Mouse (Mus musculus) MN1 (cell line): ENCODE results near the gene Asb14.
"Not testable (repeated sequence)": the region's sequence is repeated elsewhere in the genome, so short reads cannot be mapped to it uniquely, and the experiment has no call there.

Source experiments
- DNase-seq: peaks from one replicate; pipeline ENCODE4 v3.0.0-alpha.2; 2016; ENCODE audit warnings: low spot score

Gene Asb14

GRCm38 (mm10) chr14:26894392-26894791 lies at the start of gene Asb14:
Asb14 (plus strand) TSS chr14:26894557.
- no peak for DNase-seq

GRCm38 (mm10) chr14:26853053-26853452 lies 41.3 kb upstream of the Asb14 start:
- DNase-seq, result no peak

- DNase-seq, result no peak
These were observed 40.3 kb upstream of the Asb14 start for GRCm38 (mm10) chr14:26854066-26854465.

- DNase-seq, result no peak
These were observed 36.0 kb upstream of the Asb14 start for GRCm38 (mm10) chr14:26858364-26858763.

- no peak for DNase-seq
These were observed 35.3 kb upstream of the Asb14 start for GRCm38 (mm10) chr14:26859024-26859423.

GRCm38 (mm10) chr14:26867356-26867755 lies 27.0 kb upstream of the Asb14 start:
- no peak for DNase-seq

GRCm38 (mm10) chr14:26868299-26868698 lies 26.1 kb upstream of the Asb14 start:
- no peak for DNase-seq

- no peak for DNase-seq
These were observed 15.6 kb upstream of the Asb14 start for GRCm38 (mm10) chr14:26878756-26879155.

- no peak for DNase-seq
These were observed 14.4 kb upstream of the Asb14 start for GRCm38 (mm10) chr14:26879976-26880375.

- no peak for DNase-seq
These were observed 12.7 kb upstream of the Asb14 start for GRCm38 (mm10) chr14:26881700-26882099.

- DNase-seq, result no peak
These were observed 7.1 kb upstream of the Asb14 start for GRCm38 (mm10) chr14:26887244-26887643.

GRCm38 (mm10) chr14:26890777-26891176 lies 3.6 kb upstream of the Asb14 start:
- no peak for DNase-seq

- DNase-seq, result no peak
These were observed 5.1 kb downstream of the Asb14 start for GRCm38 (mm10) chr14:26899490-26899889.

GRCm38 (mm10) chr14:26900893-26901292 lies 6.5 kb downstream of the Asb14 start:
- no peak for DNase-seq

- no peak for DNase-seq
These were observed 13.0 kb downstream of the Asb14 start for GRCm38 (mm10) chr14:26907401-26907800.

- DNase-seq, result not testable (repeated sequence)
These were observed 16.1 kb downstream of the Asb14 start for GRCm38 (mm10) chr14:26910461-26910860.

GRCm38 (mm10) chr14:26911201-26911600 lies 16.8 kb downstream of the Asb14 start:
- no peak for DNase-seq

- DNase-seq, result no peak
These were observed 17.5 kb downstream of the Asb14 start for GRCm38 (mm10) chr14:26911826-26912225.

- DNase-seq, result no peak
These were observed 19.4 kb downstream of the Asb14 start for GRCm38 (mm10) chr14:26913681-26914268.

GRCm38 (mm10) chr14:26919310-26919709 lies 25.0 kb downstream of the Asb14 start:
- no peak for DNase-seq

- DNase-seq, result no peak
These were observed 29.5 kb downstream of the Asb14 start for GRCm38 (mm10) chr14:26923702-26924421.

- DNase-seq, result no peak
These were observed 40.5 kb downstream of the Asb14 start for GRCm38 (mm10) chr14:26934891-26935290.

- DNase-seq, result no peak
These were observed 41.2 kb downstream of the Asb14 start for GRCm38 (mm10) chr14:26935558-26935957.

- DNase-seq, result not testable (repeated sequence)
These were observed 61.8 kb downstream of the Asb14 start for GRCm38 (mm10) chr14:26956139-26956538.
